Mouse (Mus musculus): ENCODE measurements at regions not wholly inside any gene's neighbourhood (a gene's known extent, or its start where the extent isn't known, plus 50 kb on each side); places are given as distances from the start of the nearest gene placed in this dataset.

- DNase-seq = peak; percentile 5
Measured at GRCm38 (mm10) chr4:30583417-30583816, 1380.5 kb upstream of the Map3k7 start.

DNA sequence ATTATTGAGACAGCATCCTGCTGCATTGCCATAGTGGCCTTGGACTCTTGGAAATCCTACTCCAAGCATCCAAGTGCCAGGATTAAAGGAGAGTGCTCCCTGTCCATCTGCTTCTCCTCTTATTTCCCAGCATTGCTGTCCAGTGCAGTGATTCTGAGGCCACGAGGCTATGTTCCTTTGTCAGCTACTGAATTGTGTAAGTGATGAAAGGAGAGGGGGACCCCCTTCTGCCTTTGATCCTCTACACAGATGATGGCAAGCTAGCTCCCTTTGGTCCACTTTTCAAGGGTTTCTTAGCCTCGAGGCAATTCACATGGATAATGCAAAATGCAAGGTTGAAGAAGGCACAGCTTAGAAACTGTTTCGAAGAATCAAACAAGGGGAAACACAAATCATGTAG is 1355.0 kb upstream of the Map3k7 start:
- DNase-seq = no peak

- DNase-seq = no peak
Measured at GRCm38 (mm10) chr4:30609795-30610194, 1354.1 kb upstream of the Map3k7 start.

- no peak for DNase-seq
Measured at GRCm38 (mm10) chr4:30610454-30610853, 1353.4 kb upstream of the Map3k7 start.

All from layer of hippocampus, adult 9-11 months (tissue).